Mouse (Mus musculus) hindbrain, embryonic 14.5 days (tissue): ENCODE measurements around the gene Trip11. TPM values are rescaled to one million over a fixed set of nuclear protein-coding genes. Genes with fewer than 3 reads are reported as not detected.
A peak's percentile ranks its signal among the peaks of the same experiment; 100 is the strongest.

Experiments used
- ATAC-seq: fragments of 200-750 bp; cut with Nextera tagmentation; 2 replicates; pipeline ENCODE4 v1.8.0; 2017; ENCODE audit warnings: moderate number of reproducible peaks, mild to moderate bottlenecking, moderate TSS enrichment, moderate library complexity; ENCODE audit not compliant: low FRiP score
- DNase-seq: peaks from one replicate; pipeline ENCODE4 v3.0.0-alpha.2; 2015; ENCODE audit warnings: low spot score
- H3K27ac ChIP-seq: fragments of 300-500 bp; sonication (generic); 2 replicates; pipeline ENCODE4 v1.5.1; 2014; ENCODE audit warnings: mild to moderate bottlenecking, moderate library complexity
- H3K27me3 ChIP-seq: fragments of 300-500 bp; sonication (generic); 2 replicates; pipeline ENCODE4 v1.6.1; 2014; ENCODE audit warnings: mild to moderate bottlenecking, low read length, mixed read lengths; ENCODE audit not compliant: control insufficient read depth, insufficient read depth
- H3K36me3 ChIP-seq: fragments of 300-500 bp; sonication (generic); replicated peaks from 2 replicates; pipeline ENCODE4 v1.6.1; 2014; ENCODE audit not compliant: control insufficient read depth, insufficient read depth
- H3K4me1 ChIP-seq: fragments of 300-500 bp; sonication (generic); replicated peaks from 2 replicates; pipeline ENCODE4 v1.6.1; 2014; ENCODE audit warnings: antibody characterized with exemption, low read length, mixed read lengths; ENCODE audit not compliant: control insufficient read depth, insufficient read depth
- H3K4me2 ChIP-seq: fragments of 300-500 bp; sonication (generic); replicated peaks from 2 replicates; pipeline ENCODE4 v1.6.1; 2014; ENCODE audit warnings: mild to moderate bottlenecking, moderate library complexity
- H3K4me3 ChIP-seq: fragments of 300-500 bp; sonication (generic); replicated peaks from 2 replicates; pipeline ENCODE4 v1.5.1; 2014; ENCODE audit warnings: mild to moderate bottlenecking, low read length
- H3K9ac ChIP-seq: fragments of 300-500 bp; sonication (generic); 2 replicates; pipeline ENCODE4 v1.6.1; 2014
- H3K9me3 ChIP-seq: fragments of 300-500 bp; sonication (generic); 2 replicates; pipeline ENCODE4 v1.6.1; 2016; ENCODE audit warnings: low read length; ENCODE audit not compliant: control insufficient read depth
- WGBS: fragments of 180-500 bp; shearing (Covaris S2); extraction: QIAGEN DNeasy Blood & Tissue Kit; methylation state at CpG from one replicate; pipeline ENCODE4 v1.1.7; 2014; 5-methylcytosine and 5-hydroxymethylcytosine counted together
- polyA plus RNA-seq: library from polyadenylated mRNA; unstranded; fragments of >200 nt; fragmentation: Nextera tagmentation; extraction: Ambion mirVana; gene quantifications from 2 replicates; pipeline ENCODE4 v1.2.1, GENCODE M21; 2014

Trip11 gene
- polyA plus RNA-seq, 1 experiment from 2014 or later = 23.9 TPM

- peaks cover 7% of the 10 kb centered on the region; the same call in 1 of the 2 replicates for H3K4me1 ChIP-seq
- DNase-seq (no peak), ATAC-seq (no peak)
- no peak overlapping the region for H3K27ac ChIP-seq
- peak overlapping the region; percentile 85 for H3K4me2 ChIP-seq
- peak overlapping the region; percentile 39 for H3K4me3 ChIP-seq
- 35% methylated on average over 11 of the region's 11 CpGs for WGBS
- H3K36me3 ChIP-seq = no peaks in the 10 kb centered on the region
- H3K9me3 ChIP-seq = no peaks in the 10 kb centered on the region
- H3K9ac ChIP-seq = no peak overlapping the region
- H3K27me3 ChIP-seq = peaks cover 8% of the 10 kb centered on the region
Measured at GRCm38 (mm10) chr12:101818246-101818607, 94.8 kb downstream of the Trip11 start.

- Histone ChIP-seq H3K9ac (no peak overlapping the region), H3K27ac (no peak overlapping the region), H3K27me3 (peaks cover 8% of the 10 kb centered on the region), H3K4me1 (peaks cover 7% of the 10 kb centered on the region; the same call in 1 of the 2 replicates), H3K36me3 (no peaks in the 10 kb centered on the region), H3K4me3 (no peak overlapping the region), H3K4me2 (no peak overlapping the region), H3K9me3 (no peaks in the 10 kb centered on the region)
- no peak for DNase-seq
- WGBS = 46% methylated on average over 5 of the region's 5 CpGs
- ATAC-seq = no peak
Measured at GRCm38 (mm10) chr12:101816810-101817209, 96.3 kb downstream of the Trip11 start.

GRCm38 (mm10) chr12:101815796-101816195 is 97.3 kb downstream of the Trip11 start:
- 88% methylated on average over 6 of the region's 6 CpGs for WGBS
- peaks cover 7% of the 10 kb centered on the region; the same call in 1 of the 2 replicates for H3K4me1 ChIP-seq
- H3K9me3 ChIP-seq = no peaks in the 10 kb centered on the region
- no peak overlapping the region for H3K27ac ChIP-seq
- no peak overlapping the region for H3K4me2 ChIP-seq
- peaks cover 8% of the 10 kb centered on the region for H3K27me3 ChIP-seq
- ATAC-seq (no peak), DNase-seq (no peak)
- no peaks in the 10 kb centered on the region for H3K36me3 ChIP-seq
- H3K9ac ChIP-seq = no peak overlapping the region
- no peak overlapping the region for H3K4me3 ChIP-seq

- Histone ChIP-seq H3K9ac (no peak overlapping the region), H3K27ac (no peak overlapping the region), H3K4me2 (no peak overlapping the region), H3K27me3 (peaks cover 1% of the 10 kb centered on the region), H3K36me3 (no peaks in the 10 kb centered on the region), H3K4me1 (peaks cover 4% of the 10 kb centered on the region; the same call in 1 of the 2 replicates), H3K9me3 (no peaks in the 10 kb centered on the region), H3K4me3 (no peak overlapping the region)
- ATAC-seq (no peak), DNase-seq (no peak)
- WGBS = 94% methylated on average over 2 of the region's 2 CpGs
Measured at GRCm38 (mm10) chr12:101814423-101814822, 98.6 kb downstream of the Trip11 start.

- Histone ChIP-seq H3K36me3 (no peaks in the 10 kb centered on the region), H3K4me2 (no peak overlapping the region), H3K27ac (no peak overlapping the region), H3K27me3 (no peaks in the 10 kb centered on the region), H3K4me1 (no peaks in the 10 kb centered on the region), H3K9ac (no peak overlapping the region), H3K4me3 (no peak overlapping the region), H3K9me3 (no peaks in the 10 kb centered on the region)
- DNase-seq (no peak), ATAC-seq (no peak)
- 70% methylated on average over 6 of the region's 6 CpGs for WGBS
Measured at GRCm38 (mm10) chr12:101811181-101811580, 101.9 kb downstream of the Trip11 start.

GRCm38 (mm10) chr12:101810515-101810914 is 102.6 kb downstream of the Trip11 start:
- ATAC-seq = no peak
- H3K9ac ChIP-seq = no peak overlapping the region
- no peaks in the 10 kb centered on the region for H3K36me3 ChIP-seq
- DNase-seq = no peak
- no peak overlapping the region for H3K4me3 ChIP-seq
- H3K4me1 ChIP-seq = no peaks in the 10 kb centered on the region
- no peaks in the 10 kb centered on the region for H3K27me3 ChIP-seq
- 72% methylated on average over 2 of the region's 2 CpGs for WGBS
- no peak overlapping the region for H3K4me2 ChIP-seq
- H3K27ac ChIP-seq = no peak overlapping the region
- H3K9me3 ChIP-seq = no peaks in the 10 kb centered on the region

- ATAC-seq (peak; percentile 17; the same call in 1 of the 2 replicates), DNase-seq (no peak)
- Histone ChIP-seq H3K4me3 (no peak overlapping the region), H3K4me2 (no peak overlapping the region), H3K27ac (no peak overlapping the region), H3K4me1 (no peaks in the 10 kb centered on the region), H3K36me3 (no peaks in the 10 kb centered on the region), H3K9me3 (no peaks in the 10 kb centered on the region), H3K9ac (no peak overlapping the region), H3K27me3 (no peaks in the 10 kb centered on the region)
- 56% methylated on average over 2 of the region's 2 CpGs for WGBS
Measured at GRCm38 (mm10) chr12:101807400-101807799, 105.7 kb downstream of the Trip11 start.

GRCm38 (mm10) chr12:101802445-101802844 is 110.6 kb downstream of the Trip11 start:
- H3K4me2 ChIP-seq = no peak overlapping the region
- WGBS = 87% methylated on average over 3 of the region's 3 CpGs
- ATAC-seq (no peak), DNase-seq (no peak)
- H3K9me3 ChIP-seq = no peaks in the 10 kb centered on the region
- H3K27ac ChIP-seq = no peak overlapping the region
- H3K4me1 ChIP-seq = no peaks in the 10 kb centered on the region
- H3K4me3 ChIP-seq = no peak overlapping the region
- no peak overlapping the region for H3K9ac ChIP-seq
- H3K36me3 ChIP-seq = no peaks in the 10 kb centered on the region
- no peaks in the 10 kb centered on the region for H3K27me3 ChIP-seq

GRCm38 (mm10) chr12:101801744-101802143 is 111.3 kb downstream of the Trip11 start:
- Histone ChIP-seq H3K4me2 (no peak overlapping the region), H3K4me3 (no peak overlapping the region), H3K27ac (no peak overlapping the region), H3K27me3 (no peaks in the 10 kb centered on the region), H3K9me3 (no peaks in the 10 kb centered on the region), H3K9ac (no peak overlapping the region), H3K4me1 (no peaks in the 10 kb centered on the region), H3K36me3 (no peaks in the 10 kb centered on the region)
- 75% methylated on average over 5 of the region's 5 CpGs for WGBS
- DNase-seq = no peak
- ATAC-seq = no peak

- no peaks in the 10 kb centered on the region for H3K27me3 ChIP-seq
- ATAC-seq (no peak), DNase-seq (no peak)
- H3K36me3 ChIP-seq = no peaks in the 10 kb centered on the region
- H3K4me2 ChIP-seq = no peak overlapping the region
- no peak overlapping the region for H3K4me3 ChIP-seq
- 81% methylated on average over 3 of the region's 3 CpGs for WGBS
- no peak overlapping the region for H3K27ac ChIP-seq
- H3K9me3 ChIP-seq = no peaks in the 10 kb centered on the region
- no peaks in the 10 kb centered on the region for H3K4me1 ChIP-seq
- no peak overlapping the region for H3K9ac ChIP-seq
Measured at GRCm38 (mm10) chr12:101801051-101801450, 112.0 kb downstream of the Trip11 start.
